Mouse (Mus musculus) neural tube, embryonic 12.5 days (tissue): ENCODE measurements around the gene Pax3. TPM values are rescaled to one million over a fixed set of nuclear protein-coding genes. Genes with fewer than 3 reads are reported as not detected.

Experiments
- ATAC-seq: fragments of 200-750 bp; cut with Nextera tagmentation; 2 replicates; pipeline ENCODE4 v1.8.0; 2017; ENCODE audit warnings: low read depth, mild to moderate bottlenecking, moderate TSS enrichment, moderate library complexity; ENCODE audit not compliant: low FRiP score
- H3K27ac ChIP-seq: fragments of 300-500 bp; sonication (generic); 2 replicates; pipeline ENCODE4 v1.5.1; 2016
- H3K27me3 ChIP-seq: fragments of 300-500 bp; sonication (generic); replicated peaks from 2 replicates; pipeline ENCODE4 v1.6.1; 2016; ENCODE audit warnings: mild to moderate bottlenecking
- H3K36me3 ChIP-seq: fragments of 300-500 bp; sonication (generic); 2 replicates; pipeline ENCODE4 v1.6.1; 2016; ENCODE audit warnings: mild to moderate bottlenecking
- H3K4me1 ChIP-seq: fragments of 300-500 bp; sonication (generic); 2 replicates; pipeline ENCODE4 v1.6.1; 2016
- H3K4me2 ChIP-seq: fragments of 300-500 bp; sonication (generic); replicated peaks from 2 replicates; pipeline ENCODE4 v1.6.1; 2016; ENCODE audit warnings: mild to moderate bottlenecking
- H3K4me3 ChIP-seq: fragments of 300-500 bp; sonication (generic); 2 replicates; pipeline ENCODE4 v1.5.1; 2016
- H3K9ac ChIP-seq: fragments of 300-500 bp; sonication (generic); 2 replicates; pipeline ENCODE4 v1.6.1; 2016; ENCODE audit warnings: mild to moderate bottlenecking
- H3K9me3 ChIP-seq: fragments of 300-500 bp; sonication (generic); 2 replicates; pipeline ENCODE4 v1.6.1; 2016; ENCODE audit warnings: mild to moderate bottlenecking
- WGBS: fragments of 180-500 bp; shearing (Covaris S2); methylation state at CpG from one replicate; pipeline ENCODE4 v1.1.7; 2016; 5-methylcytosine and 5-hydroxymethylcytosine counted together
- polyA plus RNA-seq: library from polyadenylated mRNA; unstranded; fragments of >200 nt; fragmentation: Nextera tagmentation; extraction: Ambion mirVana; gene quantifications from 2 replicates; pipeline ENCODE4 v1.2.1, GENCODE M21; 2016

Pax3 gene
- polyA plus RNA-seq, 1 experiment from 2014 or later: 45.4 TPM

GRCm38 (mm10) chr1:78189016-78189415 lies 7.9 kb downstream of the Pax3 start:
- ATAC-seq: no peak
- under 1% methylated on average over 16 of the region's 16 CpGs for WGBS

GRCm38 (mm10) chr1:78188299-78188698 lies 8.6 kb downstream of the Pax3 start:
- peaks cover 46% of the 10 kb centered on the region for H3K27me3 ChIP-seq
- H3K4me2 ChIP-seq: peak overlapping the region; percentile 81
- WGBS: 2% methylated on average over 2 of the region's 2 CpGs
- peak overlapping the region; percentile 15; the same call in 1 of the 2 replicates for H3K4me3 ChIP-seq
- no peak overlapping the region for H3K27ac ChIP-seq
- H3K9me3 ChIP-seq: no peaks in the 10 kb centered on the region
- no peak for ATAC-seq
- peaks cover 34% of the 10 kb centered on the region for H3K4me1 ChIP-seq
- 0 out of 2 replicates have a peak overlapping the region, but pooled peaks have one; percentile 40 for H3K9ac ChIP-seq
- no peaks in the 10 kb centered on the region for H3K36me3 ChIP-seq

More at GRCm38 (mm10) chr1:78189016-78189415, 7.9 kb downstream of the Pax3 start:
- Histone ChIP-seq H3K9ac (peak overlapping the region; percentile 73), H3K9me3 (no peaks in the 10 kb centered on the region), H3K27me3 (peaks cover 51% of the 10 kb centered on the region), H3K36me3 (no peaks in the 10 kb centered on the region), H3K4me1 (peaks cover 34% of the 10 kb centered on the region), H3K4me2 (peak overlapping the region; percentile 81), H3K27ac (peak overlapping the region; percentile 46; the same call in 1 of the 2 replicates), H3K4me3 (peak overlapping the region; percentile 44)

GRCm38 (mm10) chr1:78187788-78188173 lies 9.2 kb downstream of the Pax3 start:
- Histone ChIP-seq H3K4me3 (peak overlapping the region; percentile 15; the same call in 1 of the 2 replicates), H3K9ac (0 out of 2 replicates have a peak overlapping the region, but pooled peaks have one; percentile 40), H3K27me3 (peaks cover 44% of the 10 kb centered on the region), H3K9me3 (no peaks in the 10 kb centered on the region), H3K27ac (no peak overlapping the region), H3K36me3 (no peaks in the 10 kb centered on the region), H3K4me1 (peaks cover 34% of the 10 kb centered on the region), H3K4me2 (peak overlapping the region; percentile 81)
- no peak for ATAC-seq
- 0% methylated on average over 6 of the region's 6 CpGs for WGBS

GRCm38 (mm10) chr1:78187122-78187787 lies 9.7 kb downstream of the Pax3 start:
- peaks cover 41% of the 10 kb centered on the region for H3K27me3 ChIP-seq
- H3K4me3 ChIP-seq: peak overlapping the region; percentile 13
- H3K4me1 ChIP-seq: peaks cover 40% of the 10 kb centered on the region
- no peak overlapping the region for H3K9ac ChIP-seq
- no peaks in the 10 kb centered on the region for H3K36me3 ChIP-seq
- 5% methylated on average over 8 of the region's 8 CpGs for WGBS
- no peak overlapping the region for H3K27ac ChIP-seq
- H3K4me2 ChIP-seq: peak overlapping the region; percentile 81
- no peak for ATAC-seq
- H3K9me3 ChIP-seq: no peaks in the 10 kb centered on the region

GRCm38 (mm10) chr1:78182954-78183353 lies 14.0 kb downstream of the Pax3 start:
- Histone ChIP-seq H3K36me3 (no peaks in the 10 kb centered on the region), H3K9me3 (no peaks in the 10 kb centered on the region), H3K27ac (no peak overlapping the region), H3K4me1 (peaks cover 27% of the 10 kb centered on the region), H3K27me3 (peaks cover 22% of the 10 kb centered on the region), H3K4me2 (peak overlapping the region; percentile 36), H3K4me3 (no peak overlapping the region), H3K9ac (no peak overlapping the region)
- WGBS: 33% methylated on average over 5 of the region's 5 CpGs
- peak; percentile 21; the same call in 1 of the 2 replicates for ATAC-seq

GRCm38 (mm10) chr1:78181882-78182281 lies 15.1 kb downstream of the Pax3 start:
- H3K4me1 ChIP-seq: peaks cover 26% of the 10 kb centered on the region
- no peak overlapping the region for H3K4me3 ChIP-seq
- no peaks in the 10 kb centered on the region for H3K9me3 ChIP-seq
- H3K4me2 ChIP-seq: peak overlapping the region; percentile 36
- peaks cover 2% of the 10 kb centered on the region; the same call in 1 of the 2 replicates for H3K36me3 ChIP-seq
- no peak overlapping the region for H3K27ac ChIP-seq
- 2% methylated on average over 9 of the region's 9 CpGs for WGBS
- no peak overlapping the region for H3K9ac ChIP-seq
- no peak for ATAC-seq
- peaks cover 26% of the 10 kb centered on the region for H3K27me3 ChIP-seq

GRCm38 (mm10) chr1:78172334-78172733 lies 24.6 kb downstream of the Pax3 start:
- Histone ChIP-seq H3K9me3 (no peaks in the 10 kb centered on the region), H3K4me1 (peaks cover 51% of the 10 kb centered on the region), H3K4me2 (peak overlapping the region; percentile 38), H3K9ac (no peak overlapping the region), H3K4me3 (no peak overlapping the region), H3K36me3 (peaks cover 5% of the 10 kb centered on the region; the same call in 1 of the 2 replicates), H3K27me3 (peaks cover 12% of the 10 kb centered on the region), H3K27ac (no peak overlapping the region)
- WGBS: 18% methylated on average over 6 of the region's 6 CpGs
- ATAC-seq: no peak

- Histone ChIP-seq H3K36me3 (peaks cover 1% of the 10 kb centered on the region; the same call in 1 of the 2 replicates), H3K4me3 (no peak overlapping the region), H3K4me2 (peak overlapping the region; percentile 38), H3K27ac (no peak overlapping the region), H3K9ac (no peak overlapping the region), H3K4me1 (peaks cover 53% of the 10 kb centered on the region), H3K9me3 (no peaks in the 10 kb centered on the region), H3K27me3 (peaks cover 15% of the 10 kb centered on the region)
- ATAC-seq: no peak
- 11% methylated on average over 1 of the region's 1 CpGs for WGBS
Measured at GRCm38 (mm10) chr1:78171671-78172070, 25.3 kb downstream of the Pax3 start.

GRCm38 (mm10) chr1:78170771-78171170 lies 26.2 kb downstream of the Pax3 start:
- Histone ChIP-seq H3K9me3 (no peaks in the 10 kb centered on the region), H3K4me1 (peaks cover 55% of the 10 kb centered on the region), H3K27ac (no peak overlapping the region), H3K4me2 (peak overlapping the region; percentile 26), H3K4me3 (no peak overlapping the region), H3K27me3 (peaks cover 21% of the 10 kb centered on the region), H3K36me3 (no peaks in the 10 kb centered on the region), H3K9ac (no peak overlapping the region)
- no peak for ATAC-seq
- 20% methylated on average over 9 of the region's 9 CpGs for WGBS

- no peaks in the 10 kb centered on the region for H3K36me3 ChIP-seq
- H3K4me2 ChIP-seq: peak overlapping the region; percentile 26; the same call in 1 of the 2 replicates
- peaks cover 59% of the 10 kb centered on the region for H3K4me1 ChIP-seq
- no peak overlapping the region for H3K27ac ChIP-seq
- H3K27me3 ChIP-seq: peaks cover 24% of the 10 kb centered on the region
- WGBS: 23% methylated on average over 3 of the region's 3 CpGs
- ATAC-seq: no peak
- no peaks in the 10 kb centered on the region for H3K9me3 ChIP-seq
- H3K9ac ChIP-seq: no peak overlapping the region
- H3K4me3 ChIP-seq: no peak overlapping the region
Measured at GRCm38 (mm10) chr1:78168796-78169195, 28.1 kb downstream of the Pax3 start.

- no peak overlapping the region for H3K4me3 ChIP-seq
- ATAC-seq: peak; percentile 80
- H3K4me2 ChIP-seq: peak overlapping the region; percentile 35
- no peaks in the 10 kb centered on the region for H3K36me3 ChIP-seq
- peaks cover 59% of the 10 kb centered on the region for H3K4me1 ChIP-seq
- H3K27ac ChIP-seq: no peak overlapping the region
- peaks cover 24% of the 10 kb centered on the region for H3K27me3 ChIP-seq
- no peak overlapping the region for H3K9ac ChIP-seq
- 11% methylated on average over 18 of the region's 18 CpGs for WGBS
- H3K9me3 ChIP-seq: no peaks in the 10 kb centered on the region
Measured at GRCm38 (mm10) chr1:78167577-78168286, 29.2 kb downstream of the Pax3 start.

- Histone ChIP-seq H3K4me2 (no peak overlapping the region), H3K4me3 (no peak overlapping the region), H3K4me1 (peaks cover 31% of the 10 kb centered on the region), H3K27ac (no peak overlapping the region), H3K9ac (no peak overlapping the region), H3K9me3 (no peaks in the 10 kb centered on the region), H3K36me3 (no peaks in the 10 kb centered on the region), H3K27me3 (peaks cover 20% of the 10 kb centered on the region)
- no peak for ATAC-seq
- WGBS: 74% methylated on average over 5 of the region's 5 CpGs
Measured at GRCm38 (mm10) chr1:78161745-78162144, 35.2 kb downstream of the Pax3 start.
